Mouse (Mus musculus) heart, embryonic 14.5 days (tissue): Measurements from ENCODE around the gene Asb16. TPM values are rescaled to one million over a fixed set of nuclear protein-coding genes. Genes with fewer than 3 reads are reported as not detected.
"Not testable (repeated sequence)": the region's sequence is repeated elsewhere in the genome, so short reads cannot be mapped to it uniquely, and the experiment has no call there.

Experiments used
- ATAC-seq: fragments of 200-750 bp; cut with Nextera tagmentation; 2 replicates; pipeline ENCODE4 v1.8.0; 2017; ENCODE audit warnings: low read depth, moderate TSS enrichment; ENCODE audit not compliant: insufficient number of reproducible peaks, insufficient read depth, low FRiP score
- H3K27ac ChIP-seq, 2 experiments: fragments of 200-500 bp in 1 of 2; fragments of 300-500 bp in 1 of 2; sonication (generic) in 1 of 2; replicated peaks in 1 of 2; 2 replicates each; pipeline ENCODE4 v1.5.1; 2012 to 2014; ENCODE audit warnings: low read depth in 2 of 2, low read length in 2 of 2, control low read depth in 1 of 2, mild to moderate bottlenecking in 1 of 2, mixed read lengths in 1 of 2; ENCODE audit not compliant: control insufficient read depth in 1 of 2, insufficient read depth in 1 of 2
- H3K27me3 ChIP-seq: fragments of 300-500 bp; sonication (generic); 2 replicates; pipeline ENCODE4 v1.6.1; 2014; ENCODE audit warnings: mild to moderate bottlenecking, low read length, control low read depth; ENCODE audit not compliant: control insufficient read depth, insufficient read depth
- H3K36me3 ChIP-seq: fragments of 300-500 bp; sonication (generic); 2 replicates; pipeline ENCODE4 v1.6.1; 2014; ENCODE audit warnings: mild to moderate bottlenecking, control low read depth, low read length, mixed read lengths; ENCODE audit not compliant: control insufficient read depth, insufficient read depth
- H3K4me1 ChIP-seq, 2 experiments: fragments of 200-500 bp in 1 of 2; fragments of 300-500 bp in 1 of 2; sonication (generic) in 1 of 2; 2 replicates each; pipeline ENCODE4 v1.6.1; 2012 to 2014; ENCODE audit warnings: low read length in 2 of 2, control low read depth in 1 of 2, mixed read lengths in 1 of 2; ENCODE audit not compliant: control insufficient read depth in 2 of 2, insufficient read depth in 2 of 2
- H3K4me2 ChIP-seq: fragments of 300-500 bp; sonication (generic); 2 replicates; pipeline ENCODE4 v1.6.1; 2014; ENCODE audit warnings: mild to moderate bottlenecking, low read length
- H3K4me3 ChIP-seq, 2 experiments: fragments of 200-500 bp in 1 of 2; fragments of 300-500 bp in 1 of 2; sonication (generic) in 1 of 2; 2 replicates each; pipeline ENCODE4 v1.5.1; 2012 to 2014; ENCODE audit warnings: low read length in 2 of 2, mild to moderate bottlenecking in 2 of 2, control low read depth in 1 of 2, low read depth in 1 of 2, moderate library complexity in 1 of 2; ENCODE audit not compliant: control insufficient read depth in 1 of 2, insufficient read depth in 1 of 2
- H3K9ac ChIP-seq: fragments of 300-500 bp; sonication (generic); 2 replicates; pipeline ENCODE4 v1.6.1; 2014; ENCODE audit warnings: mild to moderate bottlenecking, low read length
- H3K9me3 ChIP-seq: fragments of 300-500 bp; sonication (generic); 2 replicates; pipeline ENCODE4 v1.6.1; 2016; ENCODE audit warnings: low read length, control low read depth; ENCODE audit not compliant: control insufficient read depth
- WGBS: fragments of 180-500 bp; shearing (Covaris S2); extraction: QIAGEN DNeasy Blood & Tissue Kit; methylation state at CpG from one replicate; pipeline ENCODE4 v1.1.7; 2014; 5-methylcytosine and 5-hydroxymethylcytosine counted together
- polyA plus RNA-seq: library from polyadenylated mRNA; unstranded; fragments of >200 nt; fragmentation: Nextera tagmentation; extraction: Ambion mirVana; gene quantifications from 2 replicates; pipeline ENCODE4 v1.2.1, GENCODE M21; 2014

Gene Asb16
- polyA plus RNA-seq, 1 experiment from 2014 or later, result 0.09 TPM

- peaks cover 10% of the 10 kb centered on the region for H3K27me3 ChIP-seq
- peaks cover 0 to 6% of the 10 kb centered on the region in 2 experiments; a peak in 1 of 4 replicates for H3K4me1 ChIP-seq
- H3K9ac ChIP-seq, result no peak overlapping the region
- H3K4me3 ChIP-seq, result no peak overlapping the region
- no peaks in the 10 kb centered on the region for H3K36me3 ChIP-seq
- 83% methylated on average over 3 of the region's 3 CpGs for WGBS
- no peak for ATAC-seq
- H3K4me2 ChIP-seq, result no peak overlapping the region
- no peak overlapping the region for H3K27ac ChIP-seq
- no peaks in the 10 kb centered on the region for H3K9me3 ChIP-seq
Observed at GRCm38 (mm10) chr11:102279595-102279994, 11.1 kb downstream of the Asb16 start.

GRCm38 (mm10) chr11:102280267-102280666, 11.7 kb downstream of the Asb16 start:
- not testable (repeated sequence) for H3K9me3 ChIP-seq, H3K4me3 ChIP-seq, H3K4me1 ChIP-seq, ATAC-seq, H3K9ac ChIP-seq, H3K27ac ChIP-seq, H3K4me2 ChIP-seq, H3K36me3 ChIP-seq
- WGBS, result 77% methylated on average over 6 of the region's 6 CpGs
- peaks cover 10% of the 10 kb centered on the region for H3K27me3 ChIP-seq

- Histone ChIP-seq H3K27ac (peak overlapping the region in 1 of 2 experiments; percentile 75; a peak in 1 of 4 replicates), H3K36me3 (peaks cover 20% of the 10 kb centered on the region), H3K4me3 (peak overlapping the region in 1 of 2 experiments; percentile 83; a peak in 1 of 4 replicates), H3K27me3 (no peaks in the 10 kb centered on the region), H3K9me3 (no peaks in the 10 kb centered on the region), H3K4me1 (peaks cover 0 to 12% of the 10 kb centered on the region in 2 experiments; a peak in 2 of 4 replicates), H3K4me2 (peak overlapping the region; percentile 77), H3K9ac (no peak overlapping the region)
- ATAC-seq, result no peak
- 83% methylated on average over 6 of the region's 6 CpGs for WGBS
Observed at GRCm38 (mm10) chr11:102283922-102284321, 15.4 kb downstream of the Asb16 start.

GRCm38 (mm10) chr11:102284501-102285094, 16.1 kb downstream of the Asb16 start, which contains the start of gene Tmub2:
Gene Tmub2 (plus strand): TSS chr11:102284931.
- Histone ChIP-seq H3K27ac (peak within 1 kb of the TSS; percentile 75 to 83), H3K4me3 (peak within 1 kb of the TSS; percentile 83 to 84), H3K36me3 (peaks cover 26% of the 10 kb centered on the region), H3K4me2 (peak within 1 kb of the TSS; percentile 77), H3K9ac (peak within 1 kb of the TSS; percentile 85), H3K9me3 (no peaks in the 10 kb centered on the region), H3K27me3 (no peaks in the 10 kb centered on the region), H3K4me1 (peaks cover 0 to 12% of the 10 kb centered on the region in 2 experiments; a peak in 2 of 4 replicates)
- peak; percentile 91 for ATAC-seq
- under 1% methylated on average over 32 of the region's 32 CpGs for WGBS

GRCm38 (mm10) chr11:102285095-102285834, 16.7 kb downstream of the Asb16 start:
- Histone ChIP-seq H3K27me3 (no peaks in the 10 kb centered on the region), H3K4me2 (peak overlapping the region; percentile 77), H3K9ac (peak overlapping the region; percentile 85), H3K4me3 (peak overlapping the region; percentile 83 to 84), H3K9me3 (no peaks in the 10 kb centered on the region), H3K36me3 (peaks cover 33% of the 10 kb centered on the region), H3K4me1 (peaks cover 0 to 12% of the 10 kb centered on the region in 2 experiments; a peak in 2 of 4 replicates), H3K27ac (peak overlapping the region; percentile 75 to 83)
- ATAC-seq, result peak; percentile 75
- WGBS, result 3% methylated on average over 31 of the region's 31 CpGs

- H3K4me1 ChIP-seq, result peaks cover 0 to 12% of the 10 kb centered on the region in 2 experiments; a peak in 2 of 4 replicates
- no peak overlapping the region for H3K4me2 ChIP-seq
- no peak overlapping the region for H3K9ac ChIP-seq
- H3K27ac ChIP-seq, result no peak overlapping the region
- peaks cover 55% of the 10 kb centered on the region for H3K36me3 ChIP-seq
- ATAC-seq, result no peak
- 91% methylated on average over 8 of the region's 8 CpGs for WGBS
- no peak overlapping the region for H3K4me3 ChIP-seq
- no peaks in the 10 kb centered on the region for H3K9me3 ChIP-seq
- no peaks in the 10 kb centered on the region for H3K27me3 ChIP-seq
Observed at GRCm38 (mm10) chr11:102287485-102287884, 18.9 kb downstream of the Asb16 start.

- Histone ChIP-seq H3K4me3 (no peak overlapping the region), H3K4me1 (peaks cover 0 to 12% of the 10 kb centered on the region in 2 experiments; a peak in 2 of 4 replicates), H3K9me3 (no peaks in the 10 kb centered on the region), H3K36me3 (peaks cover 62% of the 10 kb centered on the region), H3K9ac (no peak overlapping the region), H3K4me2 (no peak overlapping the region), H3K27me3 (no peaks in the 10 kb centered on the region), H3K27ac (no peak overlapping the region)
- no peak for ATAC-seq
- 81% methylated on average over 8 of the region's 8 CpGs for WGBS
Observed at GRCm38 (mm10) chr11:102288027-102288804, 19.7 kb downstream of the Asb16 start.
